Mouse (Mus musculus): ENCODE measurements around the gene Cmip. TPM values are rescaled to one million over a fixed set of nuclear protein-coding genes. Genes with fewer than 3 reads are reported as not detected.

Gene Cmip
- polyA plus RNA-seq, 1 experiment: 23.6 TPM

DNA sequence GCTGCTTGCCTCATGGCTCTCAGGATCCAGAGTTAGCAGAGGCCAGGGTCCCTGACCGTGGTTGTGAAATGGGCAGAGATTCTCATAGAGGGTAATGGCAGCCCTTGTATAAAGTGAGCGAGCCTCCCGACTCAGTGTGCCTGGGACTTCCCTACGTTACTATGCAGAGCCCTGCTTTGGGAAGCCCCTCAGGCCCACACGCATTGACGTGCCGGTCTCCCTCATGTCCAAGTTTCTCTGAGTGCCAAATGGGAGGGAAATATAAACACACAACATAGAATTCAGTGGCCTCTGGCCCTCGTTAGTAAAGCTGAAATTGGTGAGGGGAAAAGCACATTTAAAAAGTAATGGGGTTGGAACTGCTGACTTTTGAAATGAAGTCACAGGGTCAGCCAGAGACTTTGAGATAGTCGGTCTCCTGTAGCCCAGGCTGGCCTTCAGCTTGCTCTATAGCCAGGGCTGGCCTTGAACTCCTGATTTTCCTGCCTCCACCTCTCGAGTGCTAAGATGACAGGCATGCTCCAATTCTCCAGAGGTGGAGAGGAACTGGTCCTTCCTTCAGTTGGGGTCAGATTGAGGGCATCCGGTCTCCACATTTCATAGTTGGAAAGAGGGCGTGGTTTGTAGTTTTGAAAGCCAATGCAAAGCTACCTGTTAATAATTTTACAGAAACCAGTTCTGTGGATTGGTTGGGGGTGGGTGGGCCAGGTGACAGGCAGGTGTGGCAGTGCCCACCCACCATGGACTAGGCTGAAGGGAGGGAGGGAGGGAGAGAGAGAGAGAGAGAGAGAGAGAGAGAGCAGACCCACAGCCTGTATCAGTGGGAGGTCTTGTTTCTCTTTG is 105.0 kb downstream of the Cmip start:
- Histone ChIP-seq H3K36me3 (ENCODE audit: control insufficient read depth, insufficient read depth) (no peaks in the 10 kb centered on the region), H3ac (ENCODE audit: control insufficient read depth, insufficient read length) (no peak overlapping the region), H3K79me2 (ENCODE audit: control insufficient read depth, insufficient read depth) (peaks cover 26% of the 10 kb centered on the region), H3K4me3 (no peak overlapping the region), H3K27me3 (ENCODE audit: control insufficient read depth, insufficient read depth, insufficient read length) (no peaks in the 10 kb centered on the region), H3K4me2 (ENCODE audit: low read depth) (no peak overlapping the region)
- no peak for TF ChIP-seq MYOD1 (IDR thresholded peaks at IDR 0.05; ENCODE audit: control insufficient read depth in 1 of 3, insufficient read length in 2 of 3, low read depth in 2 of 3)
- TF ChIP-seq E2F4 (IDR thresholded peaks at IDR 0.05; ENCODE audit: insufficient read depth): no peak
- no peak for TF ChIP-seq USF1 (IDR thresholded peaks at IDR 0.05; ENCODE audit: low read depth)
- no peak for TF ChIP-seq CEBPB (IDR thresholded peaks at IDR 0.05; ENCODE audit: insufficient read depth, poor library complexity, severe bottlenecking)
- no peak for TF ChIP-seq POLR2AphosphoS2 (IDR thresholded peaks at IDR 0.05; ENCODE audit: insufficient read length, low read depth)
- TF ChIP-seq TCF3 (IDR thresholded peaks at IDR 0.05; ENCODE audit: insufficient read length, low read depth): no peak

- Histone ChIP-seq H3K4me2 (ENCODE audit: low read depth) (no peak overlapping the region), H3K4me3 (no peak overlapping the region), H3ac (ENCODE audit: control insufficient read depth, insufficient read length) (no peak overlapping the region), H3K36me3 (ENCODE audit: control insufficient read depth, insufficient read depth) (no peaks in the 10 kb centered on the region), H3K79me2 (ENCODE audit: control insufficient read depth, insufficient read depth) (peaks cover 29% of the 10 kb centered on the region), H3K27me3 (ENCODE audit: control insufficient read depth, insufficient read depth, insufficient read length) (no peaks in the 10 kb centered on the region)
- no peak for TF ChIP-seq SRF (IDR thresholded peaks at IDR 0.05; ENCODE audit: control insufficient read depth, insufficient read length, low read depth)
- no peak for TF ChIP-seq MYOG (IDR thresholded peaks at IDR 0.05; ENCODE audit: control insufficient read depth in 1 of 3, insufficient read depth in 1 of 3, insufficient read length in 2 of 3, low read depth in 2 of 3)
- TF ChIP-seq POLR2AphosphoS2 (IDR thresholded peaks at IDR 0.05; ENCODE audit: insufficient read length, low read depth): no peak
- TF ChIP-seq POLR2A (IDR thresholded peaks at IDR 0.05; ENCODE audit: insufficient read length, low read depth): no peak
- no peak for TF ChIP-seq E2F4 (IDR thresholded peaks at IDR 0.05; ENCODE audit: insufficient read depth)
- TF ChIP-seq USF1 (IDR thresholded peaks at IDR 0.05; ENCODE audit: low read depth): no peak
- no peak for TF ChIP-seq REST (IDR thresholded peaks at IDR 0.05; ENCODE audit: insufficient read depth, insufficient read length)
- no peak for TF ChIP-seq MAX (IDR thresholded peaks at IDR 0.05; ENCODE audit: low read depth)
- no peak for TF ChIP-seq CEBPB (IDR thresholded peaks at IDR 0.05; ENCODE audit: insufficient read depth, poor library complexity, severe bottlenecking)
- no peak for TF ChIP-seq TCF3 (IDR thresholded peaks at IDR 0.05; ENCODE audit: insufficient read length, low read depth)
- TF ChIP-seq TCF12 (IDR thresholded peaks at IDR 0.05; ENCODE audit: insufficient read depth, poor library complexity, severe bottlenecking): no peak
- no peak for TF ChIP-seq MYOD1 (IDR thresholded peaks at IDR 0.05; ENCODE audit: control insufficient read depth in 1 of 3, insufficient read length in 2 of 3, low read depth in 2 of 3)
Observed at GRCm38 (mm10) chr8:117362438-117362726, 105.5 kb downstream of the Cmip start.

GRCm38 (mm10) chr8:117363291-117363690 is 106.4 kb downstream of the Cmip start:
- no peaks in the 10 kb centered on the region for H3K36me3 ChIP-seq (ENCODE audit: control insufficient read depth, insufficient read depth)
- H3K4me2 ChIP-seq (ENCODE audit: low read depth): no peak overlapping the region
- no peak for TF ChIP-seq TCF12 (IDR thresholded peaks at IDR 0.05; ENCODE audit: insufficient read depth, poor library complexity, severe bottlenecking)
- TF ChIP-seq MYOD1 (IDR thresholded peaks at IDR 0.05; ENCODE audit: control insufficient read depth in 1 of 3, insufficient read length in 2 of 3, low read depth in 2 of 3): peak in 1 of 3 experiments; percentile 84
- TF ChIP-seq MYOG (IDR thresholded peaks at IDR 0.05; ENCODE audit: control insufficient read depth in 1 of 3, insufficient read depth in 1 of 3, insufficient read length in 2 of 3, low read depth in 2 of 3): peak in 1 of 3 experiments; percentile 69
- no peak for TF ChIP-seq TCF3 (IDR thresholded peaks at IDR 0.05; ENCODE audit: insufficient read length, low read depth)
- no peak for TF ChIP-seq USF1 (IDR thresholded peaks at IDR 0.05; ENCODE audit: low read depth)
- no peak for TF ChIP-seq CEBPB (IDR thresholded peaks at IDR 0.05; ENCODE audit: insufficient read depth, poor library complexity, severe bottlenecking)
- no peak for TF ChIP-seq POLR2A (IDR thresholded peaks at IDR 0.05; ENCODE audit: insufficient read length, low read depth)
- peaks cover 31% of the 10 kb centered on the region for H3K79me2 ChIP-seq (ENCODE audit: control insufficient read depth, insufficient read depth)
- no peak overlapping the region for H3K4me3 ChIP-seq
- H3K27me3 ChIP-seq (ENCODE audit: control insufficient read depth, insufficient read depth, insufficient read length): no peaks in the 10 kb centered on the region
- no peak overlapping the region for H3ac ChIP-seq (ENCODE audit: control insufficient read depth, insufficient read length)

DNA sequence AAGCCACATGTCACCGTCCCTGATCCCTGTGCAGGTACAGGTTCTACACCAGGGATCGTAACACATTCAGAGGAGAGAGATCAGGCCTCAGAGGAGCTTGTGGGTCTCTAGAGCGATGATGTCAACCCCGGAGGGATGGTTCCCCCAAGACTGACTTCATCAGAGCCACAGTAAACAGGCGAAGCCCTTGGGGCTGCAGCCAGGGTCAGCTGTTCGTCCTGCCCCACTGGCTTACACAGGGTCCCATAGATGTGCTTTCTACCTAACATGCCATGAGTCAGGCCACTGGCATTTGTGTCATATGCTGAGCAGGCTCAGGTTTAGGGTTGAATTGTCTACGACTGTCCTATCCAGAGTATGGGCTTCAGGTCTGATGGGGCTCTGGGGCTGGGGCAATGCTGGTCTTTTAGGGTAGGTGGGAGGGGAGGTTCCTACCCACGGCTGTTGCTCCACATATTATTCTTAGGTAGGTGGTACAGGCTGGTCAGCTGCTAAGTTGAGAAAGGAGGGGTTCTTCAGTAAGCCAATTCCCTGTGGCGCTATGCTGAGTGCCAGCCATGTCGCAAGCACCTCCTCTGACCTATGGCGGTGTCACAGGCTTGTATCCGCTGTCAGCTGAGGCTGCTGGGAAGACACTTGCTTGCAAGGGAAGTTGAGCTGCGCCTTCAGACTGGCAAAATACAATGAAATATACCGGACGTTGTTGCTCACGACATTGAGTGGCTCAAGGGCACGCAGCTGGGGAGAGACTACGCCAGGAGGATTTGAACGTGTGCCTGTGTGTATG is 107.7 kb downstream of the Cmip start:
- no peak overlapping the region for H3ac ChIP-seq (ENCODE audit: control insufficient read depth, insufficient read length)
- TF ChIP-seq USF1 (IDR thresholded peaks at IDR 0.05; ENCODE audit: low read depth) (no peak), SRF (IDR thresholded peaks at IDR 0.05; ENCODE audit: control insufficient read depth, insufficient read length, low read depth) (no peak), POLR2A (IDR thresholded peaks at IDR 0.05; ENCODE audit: insufficient read length, low read depth) (no peak), E2F4 (IDR thresholded peaks at IDR 0.05; ENCODE audit: insufficient read depth) (no peak), CEBPB (IDR thresholded peaks at IDR 0.05; ENCODE audit: insufficient read depth, poor library complexity, severe bottlenecking) (no peak), MAX (IDR thresholded peaks at IDR 0.05; ENCODE audit: low read depth) (no peak), MYOG (IDR thresholded peaks at IDR 0.05; ENCODE audit: control insufficient read depth in 1 of 3, insufficient read depth in 1 of 3, insufficient read length in 2 of 3, low read depth in 2 of 3) (no peak), MYOD1 (IDR thresholded peaks at IDR 0.05; ENCODE audit: control insufficient read depth in 1 of 3, insufficient read length in 2 of 3, low read depth in 2 of 3) (no peak), REST (IDR thresholded peaks at IDR 0.05; ENCODE audit: insufficient read depth, insufficient read length) (no peak)
- H3K36me3 ChIP-seq (ENCODE audit: control insufficient read depth, insufficient read depth): no peaks in the 10 kb centered on the region
- H3K4me3 ChIP-seq: no peak overlapping the region
- no peaks in the 10 kb centered on the region for H3K27me3 ChIP-seq (ENCODE audit: control insufficient read depth, insufficient read depth, insufficient read length)
- no peak overlapping the region for H3K4me2 ChIP-seq (ENCODE audit: low read depth)
- H3K79me2 ChIP-seq (ENCODE audit: control insufficient read depth, insufficient read depth): peaks cover 22% of the 10 kb centered on the region
